Mouse (Mus musculus) thymus, postnatal 10 days (tissue): ENCODE measurements around the gene Tdrkh.

Experiments
- DNase-seq, 2 experiments: peaks; one replicate each; pipeline ENCODE4 v3.0.0; 2021; ENCODE audit warnings: low spot score in 2 of 2

Gene Tdrkh

GRCm38 (mm10) chr3:94389420-94389819 lies 23.7 kb upstream of the Tdrkh start:
- peak; percentile 12 to 25 for DNase-seq

GRCm38 (mm10) chr3:94391001-94391400 lies 22.1 kb upstream of the Tdrkh start:
- no peak for DNase-seq

GRCm38 (mm10) chr3:94392128-94392527 lies 20.9 kb upstream of the Tdrkh start:
- DNase-seq, result no peak

- no peak for DNase-seq
Measured at GRCm38 (mm10) chr3:94393049-94393448, 20.0 kb upstream of the Tdrkh start.

- DNase-seq, result no peak
Measured at GRCm38 (mm10) chr3:94396336-94396735, 16.7 kb upstream of the Tdrkh start.

- no peak for DNase-seq
Measured at GRCm38 (mm10) chr3:94396851-94397250, 16.2 kb upstream of the Tdrkh start.

- DNase-seq, result peak in 1 of 2 experiments; percentile 4
Measured at GRCm38 (mm10) chr3:94398217-94398616, 14.9 kb upstream of the Tdrkh start, which contains the start of gene Lingo4. TSS of gene Lingo4 (plus strand) at chr3:94398517.

- DNase-seq, result peak; percentile 54 to 58
Measured at GRCm38 (mm10) chr3:94398943-94399481, 14.1 kb upstream of the Tdrkh start.

GRCm38 (mm10) chr3:94399663-94400310 lies 13.3 kb upstream of the Tdrkh start:
- DNase-seq, result peak; percentile 4 to 10

- no peak for DNase-seq
Measured at GRCm38 (mm10) chr3:94402451-94402850, 10.6 kb upstream of the Tdrkh start.

- DNase-seq, result peak; percentile 36 to 42
Measured at GRCm38 (mm10) chr3:94404366-94405054, 8.6 kb upstream of the Tdrkh start.

- no peak for DNase-seq
Measured at GRCm38 (mm10) chr3:94405561-94405960, 7.5 kb upstream of the Tdrkh start.

- DNase-seq, result no peak
Measured at GRCm38 (mm10) chr3:94412530-94412929, 543 bp upstream of the Tdrkh start.

GRCm38 (mm10) chr3:94430980-94431379 lies 17.9 kb downstream of the Tdrkh start:
- DNase-seq, result no peak

GRCm38 (mm10) chr3:94434305-94434704 lies 21.2 kb downstream of the Tdrkh start:
- no peak for DNase-seq

GRCm38 (mm10) chr3:94436420-94436819 lies 23.3 kb downstream of the Tdrkh start:
- DNase-seq, result no peak

- peak in 1 of 2 experiments; percentile 18 for DNase-seq
Measured at GRCm38 (mm10) chr3:94441182-94441581, 28.1 kb downstream of the Tdrkh start.

- DNase-seq, result peak; percentile 92 to 97
Measured at GRCm38 (mm10) chr3:94442951-94443596, 30.0 kb downstream of the Tdrkh start, which contains the start of gene Mrpl9. TSS of gene Mrpl9 (plus strand) at chr3:94443318.

GRCm38 (mm10) chr3:94443597-94443964 lies 30.5 kb downstream of the Tdrkh start, which contains the start of gene Oaz3:
TSS of gene Oaz3 (minus strand) at chr3:94443915.
- DNase-seq, result no peak

GRCm38 (mm10) chr3:94449377-94449776 lies 36.3 kb downstream of the Tdrkh start:
- DNase-seq, result no peak

- DNase-seq, result peak; percentile 53 to 74
Measured at GRCm38 (mm10) chr3:94456529-94457000, 43.5 kb downstream of the Tdrkh start.

- DNase-seq, result no peak
Measured at GRCm38 (mm10) chr3:94457055-94457454, 44.0 kb downstream of the Tdrkh start.
